ENCODE assay signal across 9 mouse cellular contexts in genomic region chr2:30912291-30912773, GRCm38 (mm10). TPM values are rescaled to one million over a fixed set of nuclear protein-coding genes. Genes with fewer than 3 reads are reported as not detected.
A peak's percentile ranks its signal among the peaks of the same experiment; 100 is the strongest.
DNase-seq lines count a peak whose midpoint lies in the region; ATAC-seq and TF ChIP-seq lines count a peak whose summit lies in the region.
"Had no signal": no experiment of that assay in that cellular context is flagged by ENCODE, and none has a peak within 500 bp of the region (broad histone marks: within the 10 kb centered on the region; RNA-seq: fewer than 3 reads in every experiment).

No protein-coding gene starts in this region.

- no peak for TF ChIP-seq CTCF in gastrocnemius, adult 2 months (IDR thresholded peaks at IDR 0.05)
- no peak for TF ChIP-seq CTCF in hindbrain, postnatal 0 days (IDR thresholded peaks at IDR 0.05; ENCODE audit: low read depth)

- no peak overlapping the region for H3K4me2 ChIP-seq in forebrain, embryonic 14.5 days (ENCODE audit: low read length)
- H3K4me2 ChIP-seq in hindbrain, postnatal 0 days (ENCODE audit: low read depth, low read length), result no peak overlapping the region

- no peaks in the 10 kb centered on the region for H3K36me3 ChIP-seq in forebrain, embryonic 14.5 days (ENCODE audit: control insufficient read depth, insufficient read depth, low read length)
- H3K36me3 ChIP-seq in hindbrain, postnatal 0 days (ENCODE audit: insufficient read depth, low read length), result no peaks in the 10 kb centered on the region

- peak; percentile 67 for DNase-seq in adrenal gland, adult 8-10 months
- DNase-seq in gastrocnemius, adult 2 months, result peak; percentile 85
- peak; percentile 66 for DNase-seq in heart, postnatal 25 days (ENCODE audit: low spot score)
- peak; percentile 91 for DNase-seq in lung, postnatal 10 days
- no peak for DNase-seq in forebrain, embryonic 14.5 days (ENCODE audit: low spot score)
- DNase-seq in thymus, postnatal 14 days, result no peak
- DNase-seq in right cerebral cortex, postnatal 36 days (ENCODE audit: low spot score in 2 of 2), result no peak
- no peak for DNase-seq in hindbrain, postnatal 0 days (ENCODE audit: low spot score)

- peak overlapping the region; percentile 80 for H3K27ac ChIP-seq in gastrocnemius, adult 2 months
- no peak overlapping the region for H3K27ac ChIP-seq in forebrain, embryonic 14.5 days (ENCODE audit: low read depth, low read length)
- no peak overlapping the region for H3K27ac ChIP-seq in hindbrain, postnatal 0 days

- intact Hi-C loops in gastrocnemius, adult 2 months (cut with DNase I), result no loop called here
- intact Hi-C loops in heart, postnatal 25 days (cut with DNase I), result no loop called here

- ATAC-seq in forebrain, embryonic 14.5 days, result no peak
- no peak for ATAC-seq in hindbrain, postnatal 0 days
- ATAC-seq: inflammation-experienced regulatory T-cells, adult 6 months had no signal

- H3K4me3 ChIP-seq in gastrocnemius, adult 2 months, result no peak overlapping the region
- H3K4me3 ChIP-seq in forebrain, embryonic 14.5 days (ENCODE audit: low read depth, low read length), result no peak overlapping the region
- H3K4me3 ChIP-seq in hindbrain, postnatal 0 days (ENCODE audit: low read length), result no peak overlapping the region

- no peaks in the 10 kb centered on the region for H3K4me1 ChIP-seq in forebrain, embryonic 14.5 days (ENCODE audit: control insufficient read depth, insufficient read depth, low read length)
- H3K4me1 ChIP-seq in hindbrain, postnatal 0 days (ENCODE audit: insufficient read depth, low read length), result no peaks in the 10 kb centered on the region

- H3K9ac ChIP-seq in forebrain, embryonic 14.5 days (ENCODE audit: low read length), result no peak overlapping the region
- no peak overlapping the region for H3K9ac ChIP-seq in hindbrain, postnatal 0 days (replicated peaks; ENCODE audit: low read length)

- H3K9me3 ChIP-seq in forebrain, embryonic 14.5 days (replicated peaks; ENCODE audit: control insufficient read depth, low read length), result no peaks in the 10 kb centered on the region
- no peaks in the 10 kb centered on the region for H3K9me3 ChIP-seq in hindbrain, postnatal 0 days (ENCODE audit: low read length)

- 69% methylated on average over 4 of the region's 4 CpGs for WGBS in forebrain, embryonic 14.5 days
- 36% methylated on average over 4 of the region's 4 CpGs for WGBS in hindbrain, postnatal 0 days

- no peaks in the 10 kb centered on the region for H3K27me3 ChIP-seq in forebrain, embryonic 14.5 days (replicated peaks; ENCODE audit: control insufficient read depth, insufficient read depth, low read length)
- H3K27me3 ChIP-seq in hindbrain, postnatal 0 days (ENCODE audit: insufficient read depth, low read length), result no peaks in the 10 kb centered on the region

RNA-seq across cellular contexts. Expression of gene Ptges, which starts 17.3 kb away (rescaled TPM):
- 10 to 100 TPM; 18.6 to 50.4 (median 35.4) TPM for total RNA-seq in adrenal gland, adult 8-10 months (2022)
- total RNA-seq in gastrocnemius, adult 2 months (2021), result 1 to 10 TPM; 2.9 to 3.7 TPM
- total RNA-seq in heart, postnatal 25 days (2021), result 1 to 10 TPM; 2.3 to 2.7 TPM
- polyA plus RNA-seq in forebrain, embryonic 14.5 days (2014; fragmentation: Nextera tagmentation; extraction: Ambion mirVana), result 2.6 and 3.3 TPM in 2 replicates
- 3.6 and 13.3 TPM in 2 replicates for total RNA-seq in hindbrain, postnatal 0 days (2014; rRNA removed)
- polyA plus RNA-seq in hindbrain, postnatal 0 days (2015; fragmentation: Nextera tagmentation; extraction: Ambion mirVana), result 8.4 and 9.0 TPM in 2 replicates
- polyA plus RNA-seq: inflammation-experienced regulatory T-cells, adult 6 months had no signal

RNA-seq across cellular contexts. Expression of gene Tor1b, which starts 40.4 kb away (rescaled TPM):
- 10 to 100 TPM; 60.4 to 66.7 (median 65.7) TPM for total RNA-seq in adrenal gland, adult 8-10 months (2022)
- 10 to 100 TPM; 23.4 to 24.0 TPM for total RNA-seq in gastrocnemius, adult 2 months (2021)
- 10 to 100 TPM; 22.8 to 25.6 TPM for total RNA-seq in heart, postnatal 25 days (2021)
- 24.9 and 25.2 TPM in 2 replicates for polyA plus RNA-seq in forebrain, embryonic 14.5 days (2014; fragmentation: Nextera tagmentation; extraction: Ambion mirVana)
- 22.9 and 25.4 TPM in 2 replicates for total RNA-seq in hindbrain, postnatal 0 days (2014; rRNA removed)
- 18.7 and 20.4 TPM in 2 replicates for polyA plus RNA-seq in hindbrain, postnatal 0 days (2015; fragmentation: Nextera tagmentation; extraction: Ambion mirVana)

RNA-seq across cellular contexts. Expression of gene Tor1a, which starts 55.4 kb away (rescaled TPM):
- total RNA-seq in adrenal gland, adult 8-10 months (2022), result 10 to 100 TPM; 32.6 to 42.3 (median 37.4) TPM
- total RNA-seq in gastrocnemius, adult 2 months (2021), result 1 to 10 TPM; 6.9 to 8.5 TPM
- 10 to 100 TPM; 11.2 to 12.2 TPM for total RNA-seq in heart, postnatal 25 days (2021)
- 91.6 and 95.4 TPM in 2 replicates for polyA plus RNA-seq in forebrain, embryonic 14.5 days (2014; fragmentation: Nextera tagmentation; extraction: Ambion mirVana)
- 62.4 and 64.0 TPM in 2 replicates for total RNA-seq in hindbrain, postnatal 0 days (2014; rRNA removed)
- 81.5 and 83.2 TPM in 2 replicates for polyA plus RNA-seq in hindbrain, postnatal 0 days (2015; fragmentation: Nextera tagmentation; extraction: Ambion mirVana)

Comparison
In these comparisons a context has a peak if more than half of its experiments do, and no peak if none do; other contexts are left out.
1. DNase-seq: peak in adrenal gland, adult 8-10 months (single experiment), gastrocnemius, adult 2 months (single experiment), heart, postnatal 25 days (single experiment) and lung, postnatal 10 days (single experiment); none in forebrain, embryonic 14.5 days (single experiment), thymus, postnatal 14 days (single experiment), right cerebral cortex, postnatal 36 days (0 of 2) and hindbrain, postnatal 0 days (single experiment).